Mouse (Mus musculus) spleen, postnatal 14 days (tissue): ENCODE results near the gene Clstn1.
"Not testable (repeated sequence)": the region's sequence is repeated elsewhere in the genome, so short reads cannot be mapped to it uniquely, and the experiment has no call there.

Experiments used
- DNase-seq, 2 experiments: peaks; one replicate each; pipeline ENCODE4 v3.0.0; 2021 to 2022; ENCODE audit warnings: low spot score in 2 of 2

Clstn1 gene

DNA sequence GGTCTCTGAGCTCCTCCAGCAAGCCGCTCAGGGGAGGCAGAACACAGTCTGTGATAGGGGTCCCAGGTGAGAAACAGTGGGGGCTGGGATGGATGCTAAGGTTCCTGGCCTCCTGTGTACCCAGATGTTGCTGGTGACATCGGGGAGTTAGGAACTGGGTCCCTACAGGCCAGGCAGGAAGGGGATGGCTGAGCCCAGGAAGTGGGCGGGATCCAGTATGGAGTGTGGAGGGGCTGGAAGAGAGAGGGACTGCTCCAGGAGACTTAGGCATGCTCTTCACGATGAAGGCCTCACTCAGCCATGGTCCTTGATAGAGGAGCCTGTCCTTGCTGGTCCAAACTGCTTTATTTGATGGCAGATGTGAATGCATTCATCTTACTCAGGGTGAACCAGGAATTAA lies 13.9 kb downstream of the Clstn1 start:
- no peak for DNase-seq

DNA sequence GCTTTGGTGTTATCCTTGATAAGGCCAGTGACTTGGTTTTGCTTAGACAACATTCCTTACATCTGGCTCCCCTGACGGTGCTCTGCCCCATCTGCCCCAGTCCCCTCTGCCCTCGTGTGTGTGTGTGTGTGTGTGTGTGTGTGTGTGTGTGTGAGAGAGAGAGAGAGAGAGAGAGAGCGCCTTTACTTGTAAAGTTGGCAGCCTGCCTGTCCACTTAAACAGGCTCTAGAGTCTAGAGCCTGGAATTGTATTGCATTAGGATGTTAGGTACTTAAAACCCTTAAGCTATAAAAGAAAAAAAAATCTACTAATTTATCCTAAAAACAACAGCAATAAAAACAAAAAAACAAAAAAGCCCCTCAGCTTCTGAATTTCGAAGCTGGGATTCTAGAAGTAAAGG lies 15.2 kb downstream of the Clstn1 start:
- no peak for DNase-seq

DNA sequence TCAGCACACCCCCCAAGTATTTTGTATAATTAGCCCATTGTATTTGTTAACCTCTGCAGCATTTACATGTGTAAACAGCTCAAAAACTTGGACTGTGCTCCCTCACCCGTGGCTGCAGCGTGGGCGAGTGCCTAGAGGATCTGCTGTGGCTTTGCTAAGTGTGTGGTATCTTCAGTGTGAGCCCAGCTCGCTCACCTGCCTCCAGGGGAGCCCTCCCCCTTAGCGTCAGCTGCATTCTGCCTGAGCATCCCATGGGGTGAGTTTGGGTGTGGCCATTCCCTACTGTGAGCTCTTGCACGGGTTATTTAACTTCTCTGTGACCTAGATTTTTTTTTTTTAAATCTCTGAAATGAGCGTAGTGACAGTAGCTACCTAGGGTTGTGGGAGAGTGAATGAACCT lies 16.0 kb downstream of the Clstn1 start:
- DNase-seq: no peak

DNA sequence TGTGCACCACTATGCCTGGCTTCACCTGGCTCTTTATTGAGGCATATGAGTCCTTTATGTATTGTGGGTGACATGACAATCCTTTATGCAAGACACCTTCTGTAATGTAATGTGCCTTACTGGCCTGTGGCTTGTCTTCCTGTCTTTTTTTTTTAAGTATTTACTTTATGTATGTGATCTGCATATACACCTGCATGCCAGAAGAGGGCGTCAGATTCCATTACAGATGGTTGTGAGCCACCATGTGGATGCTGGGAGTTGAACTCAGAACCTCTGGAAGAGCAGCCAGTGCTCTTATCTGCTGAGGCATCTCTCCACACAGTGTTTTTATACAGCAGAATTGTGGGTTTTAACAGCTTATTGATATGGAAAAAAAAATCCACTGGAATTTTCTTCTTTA lies 17.6 kb downstream of the Clstn1 start:
- no peak for DNase-seq

DNA sequence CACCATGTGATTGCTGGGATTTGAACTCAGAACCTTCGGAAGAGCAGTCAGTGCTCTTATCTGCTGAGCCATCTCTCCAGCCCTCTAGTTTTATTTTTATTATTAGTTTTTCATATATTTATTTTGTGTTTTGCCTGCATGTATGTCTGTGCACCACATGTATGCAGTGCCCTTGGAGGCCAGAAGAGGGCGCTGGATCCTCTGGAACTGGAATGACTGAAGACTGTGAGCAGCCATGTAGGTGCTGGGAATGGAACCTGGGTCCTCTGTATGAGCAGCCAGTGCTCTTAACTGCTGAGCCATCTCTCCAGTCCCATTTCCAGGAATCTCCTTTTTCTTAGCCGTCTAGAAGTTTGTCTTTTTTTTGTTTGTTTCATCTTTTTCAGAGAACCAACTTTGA lies 18.2 kb downstream of the Clstn1 start:
- no peak for DNase-seq

DNA sequence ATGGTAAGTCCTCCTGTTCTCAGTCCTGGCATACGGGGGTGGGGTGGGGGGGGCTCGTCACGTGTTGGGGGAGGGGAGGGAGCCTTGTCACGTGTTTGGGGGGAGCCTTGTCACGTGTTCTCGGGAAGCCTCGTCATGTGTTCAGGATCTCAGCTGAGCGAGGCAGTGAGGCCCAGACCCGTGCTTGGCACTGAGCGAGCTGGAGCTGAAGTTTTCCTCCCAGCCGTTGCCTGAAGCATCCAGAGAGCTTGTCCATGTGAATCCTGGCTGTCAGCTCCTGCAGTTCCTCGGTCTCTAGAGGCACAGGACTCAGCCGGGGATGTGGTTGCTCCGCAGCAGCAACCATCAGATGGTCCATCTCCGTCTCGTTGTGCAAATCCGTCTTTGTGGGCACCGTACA lies 19.8 kb downstream of the Clstn1 start:
- no peak for DNase-seq

DNA sequence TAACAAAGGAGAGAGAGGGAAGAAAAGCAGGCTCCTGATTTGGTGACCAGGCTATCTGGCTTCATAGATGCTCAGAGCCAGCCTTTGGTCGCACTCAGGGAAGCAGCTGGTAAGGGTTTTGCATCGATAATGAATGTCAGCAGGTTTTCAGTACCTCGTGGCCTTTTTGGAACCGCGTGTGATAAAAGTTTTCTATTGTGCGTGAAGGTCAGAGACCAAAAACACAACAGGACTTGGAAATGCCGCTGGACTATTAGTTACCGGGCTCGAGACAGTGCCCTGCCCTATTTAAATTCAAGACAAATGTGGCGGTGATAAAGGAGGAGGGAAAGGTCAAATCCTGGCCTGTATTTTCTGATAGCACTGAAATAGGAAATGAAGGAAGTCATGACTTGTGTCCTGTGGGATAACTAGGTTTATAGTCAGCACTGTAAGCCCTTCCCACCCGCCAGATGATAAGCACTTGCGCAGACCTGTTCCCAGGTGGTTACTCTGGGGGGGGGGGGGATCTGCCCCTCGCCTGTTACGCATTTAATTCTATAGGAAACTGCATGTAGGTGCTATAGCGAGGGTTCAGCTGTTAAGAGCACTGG lies 20.6 kb downstream of the Clstn1 start:
- no peak for DNase-seq

DNA sequence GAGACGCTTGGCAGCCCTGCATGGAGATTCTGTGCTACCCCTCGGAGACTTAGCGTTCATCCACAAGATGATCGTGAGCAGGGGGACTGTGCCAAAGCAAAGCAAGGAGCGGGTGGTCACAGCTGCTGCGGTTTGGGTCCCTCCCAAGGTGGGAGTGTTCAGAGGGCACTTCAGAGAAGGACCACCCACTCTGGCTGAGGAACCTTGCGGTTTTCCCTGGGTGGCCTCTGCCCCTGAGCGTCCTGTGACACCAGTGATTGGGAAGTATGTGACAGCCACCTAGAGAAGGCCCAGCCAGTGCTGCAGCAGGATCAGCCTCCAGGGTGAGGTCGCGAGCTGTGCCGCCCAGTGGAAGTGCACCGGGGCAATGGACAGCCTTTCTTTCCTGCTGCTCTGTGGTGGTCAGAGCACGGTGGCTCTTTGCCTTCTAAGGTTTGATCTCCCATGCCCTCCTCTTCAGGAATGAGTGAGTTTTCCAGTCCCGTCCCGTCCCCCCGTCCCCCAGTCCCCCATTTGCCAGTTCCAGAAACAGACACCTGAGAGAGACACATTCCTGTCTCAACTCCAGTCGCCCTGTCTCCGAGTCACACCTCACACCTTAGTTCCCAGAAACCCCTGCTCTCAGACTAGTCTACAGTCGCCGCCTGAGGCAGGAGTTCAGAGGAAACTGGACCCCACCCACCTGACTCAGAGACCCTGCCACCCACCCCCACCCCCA lies 21.5 kb downstream of the Clstn1 start:
- DNase-seq: no peak

DNA sequence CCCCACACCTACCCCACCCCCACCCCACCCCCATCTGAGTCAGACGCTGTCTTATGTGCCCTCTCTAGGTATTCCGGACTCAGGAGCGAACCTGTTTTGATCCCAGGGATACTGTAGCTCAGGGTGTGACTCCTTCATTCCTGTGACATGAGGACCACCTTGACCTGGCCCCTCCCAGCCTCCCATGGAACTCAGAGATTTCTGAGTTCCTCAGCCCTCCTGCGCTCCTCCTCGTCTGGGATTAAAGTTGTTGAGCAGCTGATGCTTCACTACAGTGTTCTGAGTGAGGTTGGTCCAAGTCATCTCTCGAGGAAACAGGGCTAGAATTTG lies 22.0 kb downstream of the Clstn1 start:
- no peak for DNase-seq

DNA sequence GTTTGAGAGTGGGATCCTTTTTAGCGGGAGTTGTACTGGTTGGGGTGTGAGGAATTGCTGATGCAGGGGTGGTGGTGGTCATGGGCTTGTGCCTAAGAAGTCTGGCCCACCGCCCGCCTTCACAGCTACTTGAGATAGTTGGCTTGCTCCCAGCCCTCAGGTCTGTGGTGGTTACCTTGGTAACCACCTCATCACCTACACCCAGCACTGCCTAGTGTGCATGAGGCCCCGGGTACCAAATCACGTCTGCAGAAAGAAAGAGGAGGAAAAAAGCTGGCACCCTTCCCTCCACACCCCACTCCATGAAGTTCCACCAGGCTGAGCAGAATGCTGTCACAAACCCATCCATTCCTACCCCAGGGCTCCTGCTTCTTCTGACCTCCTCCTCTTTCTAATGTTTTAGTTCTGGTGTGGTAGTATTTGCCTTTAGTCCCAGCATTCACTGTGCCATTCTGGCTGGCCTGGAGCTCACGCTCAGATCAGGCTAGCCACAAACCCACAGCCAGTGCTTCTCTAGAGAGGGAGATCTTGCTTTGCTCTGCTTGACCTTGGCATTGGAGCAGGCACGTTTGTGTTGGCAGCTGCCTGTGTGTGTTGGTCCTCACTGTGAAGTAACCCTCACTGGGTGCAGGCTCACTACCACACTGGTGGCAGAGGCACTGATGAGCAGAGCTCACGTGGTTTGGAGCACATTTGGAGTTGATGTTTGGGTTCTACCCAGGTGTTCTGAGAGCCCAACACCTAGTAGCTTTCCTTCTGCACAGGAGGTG lies 23.2 kb downstream of the Clstn1 start:
- DNase-seq: no peak

DNA sequence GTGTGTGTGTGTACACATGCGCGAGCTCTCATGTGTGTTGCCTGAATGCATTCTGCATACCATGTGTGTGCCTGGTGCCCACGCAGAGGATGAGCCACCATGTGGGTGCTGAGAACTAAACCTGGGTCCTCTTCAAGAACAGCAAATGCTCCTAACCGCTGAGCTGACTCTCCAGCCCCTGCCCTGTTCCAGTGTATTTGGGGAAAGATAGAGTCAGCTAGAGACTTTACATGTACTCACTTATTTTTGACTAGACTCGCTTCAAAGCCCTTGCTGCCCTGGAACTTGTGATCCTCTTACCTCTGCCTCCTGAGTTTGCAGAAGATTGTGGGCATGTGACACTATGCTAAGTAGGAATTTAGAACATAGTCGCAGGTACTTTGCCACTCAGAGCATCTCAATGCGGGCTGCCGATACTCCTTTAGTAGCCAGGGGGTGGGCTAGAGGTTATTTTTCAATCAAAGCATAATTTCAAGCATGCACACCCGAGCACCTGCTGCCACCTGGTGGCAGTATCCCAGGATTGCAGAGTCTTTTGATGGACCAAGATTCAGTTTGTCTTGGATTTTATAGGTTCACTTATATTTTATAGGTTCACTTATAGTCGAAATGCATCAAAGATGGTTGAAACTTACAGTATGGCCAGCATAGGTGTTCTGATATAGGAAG lies 25.2 kb downstream of the Clstn1 start:
- DNase-seq: peak in 1 of 2 experiments; percentile 21

DNA sequence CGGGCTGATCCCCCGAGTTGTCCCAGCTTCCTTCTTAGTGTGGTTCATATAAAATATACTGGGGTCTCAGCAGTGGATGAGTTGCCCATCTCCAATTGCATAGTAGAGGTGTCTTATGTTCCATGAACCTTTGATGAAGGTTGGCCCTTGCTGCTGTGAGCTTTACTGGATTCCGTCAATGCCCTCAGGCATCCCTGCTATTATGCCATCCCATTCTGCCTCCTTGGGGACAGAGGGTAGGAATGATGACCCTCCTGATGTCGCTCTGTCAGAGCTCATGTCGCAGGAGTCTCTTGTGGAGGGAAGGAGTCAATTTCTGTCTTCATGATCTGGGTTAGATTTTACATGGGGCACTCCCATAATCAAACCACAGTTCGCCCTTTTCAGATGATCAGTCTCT lies 27.2 kb downstream of the Clstn1 start:
- DNase-seq: not testable (repeated sequence)

DNA sequence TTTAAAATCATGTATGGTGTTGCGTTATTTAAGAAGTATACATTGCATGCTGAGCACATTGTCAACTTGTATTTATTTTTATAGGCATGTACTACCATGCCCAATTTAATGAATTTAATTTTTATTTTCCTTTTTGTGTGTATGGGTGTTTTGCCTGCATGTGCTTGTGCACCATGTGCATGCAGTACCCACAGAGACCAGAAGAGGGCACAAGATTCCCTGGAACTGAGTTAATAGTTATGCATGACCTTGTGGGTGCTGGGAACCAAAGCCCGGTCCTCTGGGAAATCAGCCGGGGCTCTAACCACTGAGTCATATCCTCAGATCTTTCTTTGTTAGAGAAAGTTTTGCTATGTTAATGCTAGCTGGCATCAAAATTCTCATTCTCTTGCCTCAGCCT lies 28.6 kb downstream of the Clstn1 start:
- DNase-seq: no peak

DNA sequence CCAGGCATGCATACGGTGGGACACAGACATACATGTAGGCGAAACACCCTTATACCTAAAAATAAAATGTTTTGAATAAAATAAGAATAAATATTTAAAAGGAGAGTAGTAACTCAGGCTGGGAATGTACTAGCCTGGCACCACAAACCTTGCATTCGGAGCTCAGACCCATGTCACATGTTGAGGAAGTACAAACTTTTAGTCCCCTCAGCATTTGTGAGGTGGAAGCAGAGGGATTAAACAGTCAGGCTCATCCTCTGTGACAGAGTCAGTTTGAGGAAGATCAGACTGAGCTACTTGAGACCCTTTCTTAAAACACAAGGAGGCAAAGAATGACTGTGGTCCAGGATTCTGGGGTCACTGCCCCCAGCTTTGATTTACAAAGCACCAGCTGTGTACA lies 30.7 kb downstream of the Clstn1 start:
- DNase-seq: not testable (repeated sequence)

DNA sequence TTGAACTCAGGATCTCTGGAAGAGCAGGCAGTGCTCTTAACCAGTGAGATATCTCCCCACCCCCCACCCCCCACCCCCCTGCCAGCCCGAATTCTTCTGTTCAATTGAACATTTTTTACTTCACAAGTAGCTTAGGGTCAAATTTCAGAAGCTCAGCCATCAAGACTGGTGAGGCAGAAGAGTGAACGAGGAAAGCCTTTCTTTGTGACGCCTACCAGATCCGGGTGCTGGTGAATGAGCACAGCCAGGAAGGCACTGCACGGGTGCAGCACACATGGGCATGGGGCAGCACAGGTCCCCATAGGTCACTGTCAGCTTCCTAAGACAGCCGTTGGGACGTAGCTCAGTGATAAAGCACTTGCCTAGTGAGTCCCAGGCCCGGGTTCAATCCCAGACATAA lies 33.7 kb downstream of the Clstn1 start:
- DNase-seq: no peak

DNA sequence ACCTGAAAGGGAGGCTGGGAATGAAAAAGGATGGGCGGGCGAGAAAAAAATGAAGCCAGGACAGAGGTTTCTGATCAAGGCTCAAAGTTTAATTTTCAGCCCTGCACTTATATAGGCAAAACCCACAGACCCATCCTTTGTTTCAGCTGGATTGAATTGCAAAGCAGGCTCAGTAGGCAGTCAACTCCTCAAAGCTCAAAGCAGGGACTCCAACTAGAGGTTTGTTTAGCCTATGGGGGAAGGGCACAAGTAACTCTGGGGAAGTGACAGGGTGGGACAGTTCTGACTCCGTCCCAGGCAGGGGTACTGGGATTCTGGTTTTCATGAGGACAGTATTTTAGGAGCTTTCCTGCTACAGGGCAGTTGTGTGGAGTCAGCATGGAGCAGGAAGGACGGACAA lies 35.0 kb downstream of the Clstn1 start:
- DNase-seq: no peak

DNA sequence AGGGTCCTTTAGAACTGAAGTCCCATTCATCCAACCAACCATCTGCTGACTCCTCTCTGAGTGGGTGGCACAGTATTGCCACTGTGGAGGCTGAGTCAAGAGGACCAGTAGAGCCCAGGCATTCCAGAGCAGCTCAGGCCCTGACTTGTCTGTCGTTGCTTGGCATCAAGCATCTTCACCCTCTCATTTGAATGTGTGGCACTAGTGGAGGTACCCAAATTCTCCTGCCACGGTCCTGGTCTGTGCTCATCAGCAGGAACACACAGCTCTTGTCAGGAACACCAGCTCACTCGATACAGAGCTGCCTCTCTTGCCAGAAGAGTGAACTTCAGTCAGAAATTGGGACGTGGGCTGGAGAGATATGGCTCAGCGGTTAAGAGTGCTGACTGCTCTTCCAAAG lies 37.4 kb downstream of the Clstn1 start:
- no peak for DNase-seq

DNA sequence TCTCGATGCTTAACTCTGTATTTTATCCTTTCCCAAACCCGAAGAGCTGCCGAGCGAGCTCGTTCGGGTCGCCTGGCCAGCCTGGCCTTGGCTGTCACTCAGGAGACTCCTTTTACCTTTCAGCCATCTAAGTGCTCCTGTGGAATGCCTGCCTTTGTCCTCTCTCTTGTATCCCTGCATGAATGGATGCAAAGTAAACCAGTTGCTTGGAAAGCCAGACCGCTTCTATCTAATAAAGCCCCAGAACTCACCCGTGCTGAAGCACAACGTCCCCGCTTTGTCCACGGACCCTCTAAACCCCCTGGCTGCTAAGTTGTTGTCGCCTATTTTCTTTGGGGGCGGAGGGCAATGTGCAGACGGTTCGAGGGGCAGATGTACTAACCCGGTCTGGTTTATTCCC lies 40.5 kb downstream of the Clstn1 start:
- DNase-seq: no peak

DNA sequence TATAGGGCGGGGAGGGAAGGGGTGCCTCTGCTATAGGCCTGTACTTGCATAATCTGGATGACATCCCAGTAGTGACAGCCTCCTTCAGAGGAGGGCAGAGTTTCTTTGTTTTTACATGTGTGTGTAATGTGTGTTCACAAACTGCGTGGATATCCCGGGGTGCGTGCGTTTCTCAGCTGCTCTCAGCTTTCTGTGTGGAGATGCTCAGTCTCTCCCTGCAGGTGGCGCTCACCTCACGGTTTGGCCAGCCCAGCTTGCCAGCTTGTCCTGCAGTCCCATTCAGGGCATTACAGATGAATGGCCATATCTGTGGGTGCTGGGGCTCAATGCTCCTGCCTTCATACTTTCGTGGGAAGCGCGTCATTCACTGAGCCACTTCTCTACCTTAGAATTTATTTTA lies 42.1 kb downstream of the Clstn1 start:
- DNase-seq: peak; percentile 43 to 63

DNA sequence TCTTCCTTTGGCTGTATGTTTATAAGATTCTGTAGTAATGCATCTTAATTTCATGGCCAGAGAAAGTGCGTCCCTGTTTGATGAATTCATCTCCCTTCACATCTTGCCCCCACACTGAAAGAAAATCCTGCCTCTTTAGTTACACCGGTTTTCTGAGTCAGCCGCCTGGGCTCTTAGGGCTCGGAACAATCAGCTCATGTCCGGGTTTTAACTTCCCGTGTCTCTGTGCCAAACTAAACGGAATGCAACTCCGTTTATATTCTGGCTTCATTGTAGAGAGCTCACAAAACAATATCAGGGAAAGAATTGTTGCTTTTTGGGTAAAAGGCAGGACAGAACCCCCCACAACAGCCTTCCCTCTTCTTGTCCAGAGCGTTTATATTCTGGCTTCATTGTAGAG lies 42.5 kb downstream of the Clstn1 start:
- DNase-seq: no peak

DNA sequence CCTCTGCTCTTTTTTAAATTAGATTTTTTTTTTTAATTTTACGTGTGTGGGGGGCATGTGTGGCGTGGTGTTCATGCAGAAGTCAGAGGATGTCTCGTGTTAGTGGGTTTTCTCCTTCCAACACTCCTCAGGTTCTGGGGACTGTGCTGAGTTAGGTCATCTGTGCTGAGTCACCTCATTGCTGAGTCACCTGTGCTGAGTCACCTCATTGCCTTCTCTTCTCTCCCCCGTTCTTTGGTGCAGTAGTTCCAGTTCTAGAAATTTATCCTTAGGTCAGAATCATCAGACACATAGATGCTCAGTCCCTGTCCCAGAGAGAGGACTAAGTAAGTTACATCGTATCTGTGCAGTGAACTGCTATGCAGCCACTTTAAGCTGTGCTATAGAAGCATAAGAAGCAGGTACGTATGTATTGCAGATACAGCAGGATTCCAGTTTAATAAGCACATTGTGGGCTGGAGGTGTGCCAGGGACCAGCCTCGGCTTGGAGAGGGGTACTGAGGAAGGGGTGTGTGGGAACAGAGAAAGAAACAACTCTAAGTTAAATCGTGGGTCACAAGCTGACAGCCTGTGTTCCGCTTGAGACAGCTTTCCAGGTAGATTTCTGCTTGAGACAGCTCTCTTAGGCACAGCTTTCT lies 46.5 kb downstream of the Clstn1 start:
- DNase-seq: no peak

DNA sequence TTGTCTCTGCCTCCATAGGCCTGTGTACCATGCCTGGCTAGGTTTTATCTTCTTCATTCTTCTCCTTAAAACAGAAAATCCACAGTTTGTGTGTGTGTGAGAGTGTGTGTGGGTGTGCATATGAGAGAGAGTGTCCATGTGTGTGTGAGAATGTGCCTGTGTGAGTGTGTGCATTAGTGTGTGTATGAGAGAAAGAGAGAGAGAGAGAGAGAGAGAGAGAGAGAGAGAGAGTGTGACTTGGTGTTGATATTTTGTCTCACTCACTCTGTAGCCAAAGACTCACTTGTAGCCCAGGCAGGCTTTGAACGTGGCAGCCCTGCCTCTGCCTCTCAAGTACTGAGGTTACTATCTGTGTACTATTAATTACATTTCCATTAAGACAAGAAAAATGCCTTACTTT lies 47.9 kb downstream of the Clstn1 start:
- no peak for DNase-seq
